Mouse (Mus musculus) kidney, postnatal 36 days (tissue): ENCODE measurements around the gene Vmn1r89.

Experiments
- DNase-seq, 2 experiments: peaks; one replicate each; pipeline ENCODE4 v3.0.0; 2021 to 2022; ENCODE audit warnings: mixed read lengths in 2 of 2

Vmn1r89 gene

DNA sequence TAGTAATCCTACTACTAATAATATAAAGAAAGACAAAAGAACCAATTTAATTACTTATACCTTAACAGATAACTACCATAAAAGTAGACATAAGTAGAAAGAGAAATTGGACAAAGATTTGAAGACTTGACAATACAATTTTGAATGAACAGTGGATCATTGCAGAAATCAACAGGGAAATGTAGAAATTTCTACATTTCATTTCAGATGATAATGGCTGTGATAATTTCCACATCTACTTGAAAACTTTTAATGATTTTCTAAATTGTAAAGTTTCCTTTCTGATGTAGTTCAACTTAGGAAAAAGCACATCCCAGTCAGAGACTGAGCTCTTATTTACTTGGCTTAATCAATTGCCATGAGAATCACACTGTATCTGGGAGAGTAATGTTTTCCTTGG lies at the start of gene Vmn1r89:
Vmn1r89 (plus strand) TSS at position 301 of the 400 bp plus-strand sequence.
- DNase-seq: no peak

DNA sequence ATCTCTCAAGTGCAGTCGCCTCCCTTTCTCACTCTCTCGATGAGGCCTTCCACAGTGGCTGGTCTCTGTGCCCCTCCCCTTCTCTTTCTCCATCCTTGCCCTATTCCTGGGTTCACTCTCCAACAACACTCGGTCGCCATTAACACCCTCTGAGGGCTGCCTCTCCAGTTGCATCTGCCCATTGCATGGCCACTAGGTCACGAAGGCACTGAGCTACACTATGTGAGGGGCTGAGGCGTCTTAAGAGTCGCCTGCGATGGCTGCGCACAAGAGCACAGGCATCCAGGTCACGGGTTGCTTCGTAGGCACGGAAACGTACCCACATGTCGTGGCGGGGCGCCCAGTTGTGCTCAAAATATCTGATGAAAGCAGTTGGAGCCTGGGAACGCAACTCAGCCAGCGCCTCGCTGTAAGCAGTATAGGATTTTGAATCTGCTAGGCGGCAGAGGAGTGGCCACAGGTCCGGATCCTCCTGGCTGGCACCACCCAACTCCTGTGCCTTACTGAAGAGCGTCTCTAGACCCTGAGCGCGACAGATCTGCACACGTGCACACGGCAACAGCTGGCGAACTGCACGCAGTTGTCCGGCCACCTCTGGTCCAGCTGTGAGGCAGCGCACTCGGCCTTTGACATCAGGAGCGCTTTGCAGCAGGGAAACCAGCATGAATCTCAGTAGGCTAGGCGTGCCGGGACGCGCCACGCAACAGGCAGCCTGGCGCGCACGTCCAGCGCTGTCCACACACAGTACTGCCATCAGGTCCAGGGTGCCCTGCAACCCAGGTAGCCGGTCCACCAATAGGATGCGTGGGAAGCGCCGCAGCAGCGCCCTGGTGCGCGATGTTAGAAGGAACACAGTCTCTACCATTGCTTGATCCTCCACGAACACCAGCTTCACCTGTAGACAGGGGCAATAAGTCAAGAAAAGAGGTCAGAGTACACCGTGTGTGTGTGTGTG lies 48.2 kb downstream of the Vmn1r89 start:
- no peak for DNase-seq

DNA sequence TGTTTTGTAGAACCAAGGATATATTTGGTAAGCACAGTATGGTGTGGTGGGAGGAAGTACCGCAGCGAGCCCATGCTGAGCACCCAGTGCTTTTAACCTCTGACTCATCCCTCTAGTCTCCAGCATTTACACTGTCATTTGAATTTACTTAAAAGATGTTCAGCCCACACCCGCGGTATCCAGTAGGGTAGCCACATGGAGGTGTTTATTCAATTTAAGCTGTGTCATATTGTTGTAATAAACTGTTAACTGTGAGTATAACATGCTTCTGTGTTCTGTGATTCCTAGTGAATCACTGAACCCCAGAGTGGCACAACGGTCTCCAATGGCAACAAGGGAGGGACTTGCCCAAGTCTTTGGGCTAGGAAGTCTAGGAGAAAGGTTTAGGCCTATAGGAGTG lies 51.0 kb downstream of the Vmn1r89 start:
- no peak for DNase-seq

DNA sequence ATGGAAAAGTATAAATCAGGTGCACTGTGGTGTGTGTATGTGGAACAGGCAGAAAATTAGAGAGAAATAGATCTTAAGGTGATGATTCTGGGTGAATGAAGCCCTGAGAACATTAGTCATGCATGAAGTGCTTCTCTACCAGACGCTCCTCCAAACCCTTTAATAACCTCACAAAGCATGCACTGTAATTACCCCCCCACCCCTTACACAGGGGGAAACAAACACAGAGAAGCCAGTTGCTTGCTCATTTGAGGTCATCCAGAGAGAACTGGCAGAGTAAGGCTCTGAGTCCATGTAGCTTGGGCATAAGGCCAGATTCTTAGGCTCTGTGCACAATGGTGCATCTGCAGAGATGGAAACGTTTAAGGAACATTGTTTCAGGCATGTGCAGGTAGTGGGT lies 51.6 kb downstream of the Vmn1r89 start:
- no peak for DNase-seq

DNA sequence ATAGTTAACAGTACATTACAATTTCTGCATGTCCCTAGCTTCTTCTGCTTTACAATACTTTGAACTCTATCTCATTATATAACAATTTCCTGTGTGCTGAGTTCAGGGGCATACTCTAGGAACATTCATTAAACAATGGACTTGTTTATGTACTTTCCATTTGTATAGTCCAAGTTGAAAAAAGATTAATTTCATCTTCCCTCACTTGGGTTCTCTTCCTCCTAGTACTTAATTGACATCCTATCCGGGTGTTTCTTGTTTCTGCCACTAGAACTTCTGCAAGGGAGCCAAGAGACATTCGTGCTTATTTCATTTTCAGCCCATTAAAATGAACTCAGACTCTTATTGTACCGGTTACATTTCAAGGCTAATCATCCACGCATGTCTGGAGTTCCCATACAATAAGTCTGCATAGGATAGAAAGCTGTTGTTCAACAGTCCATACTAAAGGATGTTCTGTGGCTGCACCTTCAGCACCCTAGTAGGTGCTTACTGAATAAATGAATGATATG lies 56.0 kb downstream of the Vmn1r89 start:
- no peak for DNase-seq

DNA sequence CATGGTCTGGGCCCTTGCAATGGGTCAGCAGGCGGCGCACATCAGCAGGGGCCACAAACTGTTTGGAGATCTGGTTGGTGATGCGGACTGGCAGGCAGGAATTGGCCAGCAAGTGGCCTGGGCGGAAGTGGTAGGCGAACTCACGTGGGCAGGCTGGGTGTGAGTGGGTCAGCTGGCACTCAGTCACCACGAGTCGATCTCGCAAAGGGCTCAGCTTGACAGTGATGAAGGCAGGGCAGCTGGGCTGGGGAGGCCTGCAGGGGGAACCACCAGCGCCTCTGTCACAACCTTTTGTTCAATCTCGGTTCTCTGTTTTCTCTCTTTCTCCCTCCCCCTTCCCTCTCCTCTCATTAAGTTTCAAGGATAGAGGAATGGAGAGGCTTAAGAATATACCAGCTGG lies 56.6 kb downstream of the Vmn1r89 start:
- DNase-seq: no peak
